Mouse (Mus musculus) ES-Bruce4 (cell line): ENCODE data around the gene Ptprd.

Experiments
- CTCF ChIP-seq: IDR thresholded peaks from one replicate; pipeline ENCODE4 v1.8.1; 2011; ENCODE audit warnings: low read depth, low read length
- EP300 ChIP-seq: IDR thresholded peaks from 2 replicates; pipeline ENCODE4 v1.6.1; 2011; ENCODE audit warnings: low read depth, low read length; ENCODE audit not compliant: insufficient read depth
- POLR2A ChIP-seq: IDR thresholded peaks from one replicate; pipeline ENCODE4 v1.8.1; 2011; ENCODE audit warnings: low read length; ENCODE audit not compliant: insufficient read depth

DNA sequence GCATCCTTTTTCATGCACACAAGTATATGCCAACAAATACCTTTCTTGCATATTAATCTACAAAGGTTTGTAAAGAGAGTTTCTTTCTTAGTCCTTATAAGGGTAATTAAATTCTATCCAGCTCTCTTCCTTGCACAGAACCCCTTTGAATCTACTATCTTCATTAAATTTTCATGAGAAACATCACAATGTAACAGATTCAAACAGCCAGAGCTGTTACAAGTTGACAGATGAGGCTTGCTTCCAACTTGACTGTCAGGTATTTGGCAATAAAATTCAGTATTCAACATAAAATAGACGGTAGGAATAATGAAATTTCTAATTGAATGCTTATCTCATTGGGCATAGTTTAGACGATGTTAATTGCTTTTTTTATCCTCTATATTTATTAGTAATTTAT, 2067.4 kb downstream of the Ptprd start:
- TF ChIP-seq EP300 (no peak), CTCF (no peak), POLR2A (no peak)
